Mouse (Mus musculus): ENCODE results near the gene Nsf.
"Not testable (repeated sequence)": the region's sequence is repeated elsewhere in the genome, so short reads cannot be mapped to it uniquely, and the experiment has no call there.

Gene Nsf

GRCm38 (mm10) chr11:103953896-103954292 lies at the start of gene Nsf:
TSS of gene Nsf (minus strand) at chr11:103954056.
- peak; percentile 80 for DNase-seq

- DNase-seq: no peak
These were observed 49.5 kb upstream of the Nsf start for GRCm38 (mm10) chr11:104003397-104003796.

- no peak for DNase-seq
These were observed 48.3 kb upstream of the Nsf start for GRCm38 (mm10) chr11:104002191-104002590.

GRCm38 (mm10) chr11:104001395-104001955 lies 47.6 kb upstream of the Nsf start:
- no peak for DNase-seq

- no peak for DNase-seq
These were observed 47.0 kb upstream of the Nsf start for GRCm38 (mm10) chr11:104000667-104001394.

- DNase-seq: no peak
These were observed 44.9 kb upstream of the Nsf start for GRCm38 (mm10) chr11:103998737-103999136.

- peak; percentile 85 for DNase-seq
These were observed 43.5 kb upstream of the Nsf start for GRCm38 (mm10) chr11:103997385-103997784.

GRCm38 (mm10) chr11:103992638-103993037 lies 38.8 kb upstream of the Nsf start:
- DNase-seq: no peak

GRCm38 (mm10) chr11:103990049-103990557 lies 36.2 kb upstream of the Nsf start:
- DNase-seq: not testable (repeated sequence)

GRCm38 (mm10) chr11:103987423-103987822 lies 33.6 kb upstream of the Nsf start:
- DNase-seq: peak; percentile 81

- no peak for DNase-seq
These were observed 30.2 kb upstream of the Nsf start for GRCm38 (mm10) chr11:103984067-103984466.

GRCm38 (mm10) chr11:103981826-103982225 lies 28.0 kb upstream of the Nsf start:
- no peak for DNase-seq

- no peak for DNase-seq
These were observed 25.5 kb upstream of the Nsf start for GRCm38 (mm10) chr11:103979381-103979780.

GRCm38 (mm10) chr11:103970876-103971275 lies 17.0 kb upstream of the Nsf start:
- DNase-seq: no peak

- no peak for DNase-seq
These were observed 15.4 kb upstream of the Nsf start for GRCm38 (mm10) chr11:103969278-103969677.

- peak; percentile 45 for DNase-seq
These were observed 13.4 kb upstream of the Nsf start for GRCm38 (mm10) chr11:103967106-103967735.

- no peak for DNase-seq
These were observed 3.0 kb upstream of the Nsf start for GRCm38 (mm10) chr11:103956866-103957265.

GRCm38 (mm10) chr11:103953032-103953895 lies 592 bp downstream of the Nsf start:
- peak; percentile 19 for DNase-seq

- DNase-seq: no peak
These were observed 1.2 kb downstream of the Nsf start for GRCm38 (mm10) chr11:103952635-103953031.

GRCm38 (mm10) chr11:103951106-103951505 lies 2.8 kb downstream of the Nsf start:
- DNase-seq: no peak

GRCm38 (mm10) chr11:103948952-103949351 lies 4.9 kb downstream of the Nsf start:
- no peak for DNase-seq

- no peak for DNase-seq
These were observed 11.1 kb downstream of the Nsf start for GRCm38 (mm10) chr11:103942740-103943139.

- no peak for DNase-seq
These were observed 12.5 kb downstream of the Nsf start for GRCm38 (mm10) chr11:103941351-103941750.

Data from right cerebral cortex, postnatal 14 days (tissue).